Mouse (Mus musculus): ENCODE measurements at regions not wholly inside any gene's neighbourhood (a gene's known extent, or its start where the extent isn't known, plus 50 kb on each side); places are given as distances from the start of the nearest gene placed in this dataset.

DNA sequence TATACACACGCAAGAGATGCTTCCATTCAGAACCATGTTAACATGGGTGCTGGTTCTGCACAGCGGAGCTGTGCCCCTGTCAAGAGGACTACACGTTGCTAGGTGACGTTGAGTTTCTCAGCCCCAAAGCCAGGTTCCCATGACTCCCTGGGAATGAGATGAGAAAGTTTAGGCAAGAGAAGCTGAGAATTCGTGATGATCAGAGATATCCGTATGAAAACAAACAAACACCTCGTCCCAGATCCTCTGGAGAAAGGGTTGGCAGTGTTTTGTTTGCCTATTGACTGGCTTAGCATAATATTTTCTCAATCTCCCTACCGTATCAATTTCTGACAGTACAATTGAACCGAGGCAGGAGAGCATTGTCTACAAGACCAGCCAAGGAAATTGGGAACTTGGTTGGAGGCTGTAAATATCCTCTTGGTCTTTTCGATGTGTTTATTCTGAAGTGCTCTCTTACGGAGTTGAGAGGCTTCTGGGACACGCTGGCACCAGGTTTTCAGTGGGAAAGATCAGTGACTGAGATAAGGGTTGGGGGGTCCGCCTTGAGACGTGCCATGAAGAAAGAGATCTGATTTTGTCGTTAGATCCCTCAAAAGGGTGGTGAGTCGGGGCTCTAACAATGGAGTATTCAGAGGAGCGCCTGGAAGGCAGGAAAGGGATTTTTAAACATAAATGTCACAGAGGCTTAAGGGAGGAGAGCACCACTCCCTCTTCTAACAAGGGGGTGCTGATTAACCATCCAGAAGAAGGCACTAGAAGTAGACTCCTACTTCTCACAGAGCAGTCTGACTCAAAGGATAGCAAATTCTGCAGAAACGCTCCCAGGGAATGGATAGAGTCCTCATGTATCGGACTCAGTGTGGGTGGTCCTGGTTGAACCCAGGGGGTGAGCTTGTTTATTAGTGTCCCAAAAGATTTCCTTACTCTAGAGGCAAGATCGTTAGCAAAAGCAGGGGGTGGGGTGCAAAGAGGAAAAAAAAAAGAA lies 70.5 kb upstream of the Gm45716 start:
- H3K36me3 ChIP-seq (replicated peaks; ENCODE audit: control insufficient read depth, insufficient read depth, low read length) = no peaks in the 10 kb centered on the region
- no peak overlapping the region for H3K4me2 ChIP-seq (ENCODE audit: low read depth, low read length)
- TF ChIP-seq CTCF (IDR thresholded peaks at IDR 0.05; ENCODE audit: low read depth) (no peak), EP300 (IDR thresholded peaks at IDR 0.05; ENCODE audit: low read depth) (no peak)
- no peaks in the 10 kb centered on the region for H3K27me3 ChIP-seq (ENCODE audit: control insufficient read depth, insufficient read depth, low read length)
- H3K4me3 ChIP-seq (ENCODE audit: low read depth, low read length) = no peak overlapping the region
- H3K9ac ChIP-seq (replicated peaks; ENCODE audit: low read depth, low read length) = no peak overlapping the region
- ATAC-seq (ENCODE audit: insufficient read depth, low read depth) (no peak), DNase-seq (ENCODE audit: low spot score) (no peak)
- 40% methylated on average over 20 of the region's 20 CpGs for WGBS
- no peaks in the 10 kb centered on the region for H3K9me3 ChIP-seq (replicated peaks; ENCODE audit: control insufficient read depth, low read length)
- H3K27ac ChIP-seq (ENCODE audit: low read depth) = 0 out of 2 replicates have a peak overlapping the region, but pooled peaks have one; percentile 43
- no peaks in the 10 kb centered on the region for H3K4me1 ChIP-seq (ENCODE audit: control insufficient read depth, insufficient read depth)

DNA sequence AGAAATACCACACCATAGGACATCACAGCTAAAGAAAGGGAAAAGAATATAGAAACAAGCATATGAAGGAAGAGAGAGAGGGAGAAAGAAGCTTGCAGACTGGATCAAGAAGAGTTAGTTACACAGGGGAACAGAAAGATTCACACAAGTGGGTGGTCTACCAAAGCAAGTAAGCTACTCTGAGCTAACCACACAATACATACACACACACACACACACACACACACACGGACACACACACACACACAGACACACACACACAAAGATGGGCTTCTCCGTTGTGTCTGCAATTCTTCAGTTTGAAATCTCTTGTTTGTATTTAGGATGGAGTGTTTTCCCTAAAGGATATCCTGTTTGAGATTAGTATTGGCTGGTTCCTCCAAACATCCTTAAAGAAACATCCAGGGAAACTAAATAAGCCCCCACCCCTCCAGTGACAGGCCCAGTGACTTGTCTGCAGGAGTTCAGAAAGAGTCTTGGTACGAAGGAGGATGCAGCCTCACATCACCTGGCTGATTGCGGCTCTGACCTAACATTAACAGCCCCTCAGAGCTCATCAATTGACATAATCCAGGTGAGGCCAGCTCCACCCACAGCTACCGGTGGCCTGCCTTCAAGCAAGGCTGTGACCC lies 69.7 kb upstream of the Gm45716 start:
- no peak for ATAC-seq (ENCODE audit: insufficient read depth, low read depth)
- H3K36me3 ChIP-seq (replicated peaks; ENCODE audit: control insufficient read depth, insufficient read depth, low read length) = no peaks in the 10 kb centered on the region
- H3K27me3 ChIP-seq (ENCODE audit: control insufficient read depth, insufficient read depth, low read length) = no peaks in the 10 kb centered on the region
- no peak overlapping the region for H3K4me2 ChIP-seq (ENCODE audit: low read depth, low read length)
- no peak overlapping the region for H3K9ac ChIP-seq (replicated peaks; ENCODE audit: low read depth, low read length)
- no peaks in the 10 kb centered on the region for H3K9me3 ChIP-seq (replicated peaks; ENCODE audit: control insufficient read depth, low read length)
- no peak for DNase-seq (ENCODE audit: low spot score)
- WGBS = 63% methylated on average over 5 of the region's 5 CpGs
- no peak for TF ChIP-seq EP300 (IDR thresholded peaks at IDR 0.05; ENCODE audit: low read depth)
- TF ChIP-seq CTCF (IDR thresholded peaks at IDR 0.05; ENCODE audit: low read depth) = no peak
- H3K4me3 ChIP-seq (ENCODE audit: low read depth, low read length) = no peak overlapping the region
- H3K4me1 ChIP-seq (ENCODE audit: control insufficient read depth, insufficient read depth) = no peaks in the 10 kb centered on the region
- H3K27ac ChIP-seq (ENCODE audit: low read depth) = 0 out of 2 replicates have a peak overlapping the region, but pooled peaks have one; percentile 43

DNA sequence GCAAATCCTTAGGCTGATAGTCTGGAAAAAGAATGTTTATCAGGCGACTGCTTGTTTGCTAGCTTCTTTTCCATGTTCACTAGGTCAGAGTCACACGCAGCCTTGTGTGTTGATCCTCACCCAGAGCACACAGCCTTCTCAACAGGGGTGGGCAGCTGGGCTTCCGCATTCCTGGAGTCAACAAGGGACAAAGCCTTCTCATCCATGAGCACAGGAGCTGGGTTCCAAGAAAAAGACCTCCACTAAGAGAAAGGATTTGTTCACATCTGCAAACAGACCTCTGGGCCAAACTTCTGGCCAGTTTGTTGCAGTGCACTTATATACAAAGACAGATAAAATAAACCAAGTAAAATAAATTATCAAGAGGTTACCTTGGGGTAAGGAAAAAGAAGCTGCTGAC lies 65.6 kb upstream of the Gm45716 start:
- no peaks in the 10 kb centered on the region for H3K27me3 ChIP-seq (ENCODE audit: control insufficient read depth, insufficient read depth, low read length)
- no peaks in the 10 kb centered on the region for H3K9me3 ChIP-seq (replicated peaks; ENCODE audit: control insufficient read depth, low read length)
- H3K4me1 ChIP-seq (ENCODE audit: control insufficient read depth, insufficient read depth) = no peaks in the 10 kb centered on the region
- ATAC-seq (ENCODE audit: insufficient read depth, low read depth) = no peak
- H3K4me2 ChIP-seq (ENCODE audit: low read depth, low read length) = no peak overlapping the region
- no peak overlapping the region for H3K9ac ChIP-seq (replicated peaks; ENCODE audit: low read depth, low read length)
- H3K36me3 ChIP-seq (replicated peaks; ENCODE audit: control insufficient read depth, insufficient read depth, low read length) = no peaks in the 10 kb centered on the region
- no peak for DNase-seq (ENCODE audit: low spot score)
- H3K4me3 ChIP-seq (ENCODE audit: low read depth, low read length) = no peak overlapping the region
- WGBS = 57% methylated on average over 3 of the region's 3 CpGs
- no peak for TF ChIP-seq EP300 (IDR thresholded peaks at IDR 0.05; ENCODE audit: low read depth)
- TF ChIP-seq CTCF (IDR thresholded peaks at IDR 0.05; ENCODE audit: low read depth) = no peak
- H3K27ac ChIP-seq (ENCODE audit: low read depth) = no peak overlapping the region

DNA sequence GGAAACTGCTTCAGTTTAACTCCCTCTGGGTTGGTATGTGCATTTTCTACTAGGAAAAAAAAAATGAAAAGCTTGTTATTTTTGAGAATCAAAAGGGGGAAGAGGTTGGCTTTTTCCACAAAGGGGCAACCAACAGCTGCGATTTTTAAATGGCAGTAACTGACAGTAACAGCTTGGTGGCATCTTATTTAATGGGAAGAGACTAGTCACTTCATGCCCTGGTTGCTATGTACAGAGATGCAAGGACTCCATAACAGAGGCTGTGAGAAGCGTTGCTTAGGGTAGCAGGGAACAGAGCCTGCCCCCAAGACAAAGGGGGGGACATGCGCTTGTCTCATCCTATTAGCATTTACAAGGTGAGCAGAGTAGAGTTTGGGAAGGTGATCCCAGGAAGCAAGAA lies 64.8 kb upstream of the Gm45716 start:
- WGBS = 80% methylated on average over 3 of the region's 3 CpGs
- no peak for ATAC-seq (ENCODE audit: insufficient read depth, low read depth)
- no peak for DNase-seq (ENCODE audit: low spot score)
- Histone ChIP-seq H3K27me3 (ENCODE audit: control insufficient read depth, insufficient read depth, low read length) (no peaks in the 10 kb centered on the region), H3K9ac (replicated peaks; ENCODE audit: low read depth, low read length) (no peak overlapping the region), H3K9me3 (replicated peaks; ENCODE audit: control insufficient read depth, low read length) (no peaks in the 10 kb centered on the region), H3K27ac (ENCODE audit: low read depth) (no peak overlapping the region), H3K4me3 (ENCODE audit: low read depth, low read length) (no peak overlapping the region), H3K4me2 (ENCODE audit: low read depth, low read length) (no peak overlapping the region), H3K36me3 (replicated peaks; ENCODE audit: control insufficient read depth, insufficient read depth, low read length) (no peaks in the 10 kb centered on the region), H3K4me1 (ENCODE audit: control insufficient read depth, insufficient read depth) (no peaks in the 10 kb centered on the region)
- no peak for TF ChIP-seq EP300 (IDR thresholded peaks at IDR 0.05; ENCODE audit: low read depth)
- TF ChIP-seq CTCF (IDR thresholded peaks at IDR 0.05; ENCODE audit: low read depth) = no peak

DNA sequence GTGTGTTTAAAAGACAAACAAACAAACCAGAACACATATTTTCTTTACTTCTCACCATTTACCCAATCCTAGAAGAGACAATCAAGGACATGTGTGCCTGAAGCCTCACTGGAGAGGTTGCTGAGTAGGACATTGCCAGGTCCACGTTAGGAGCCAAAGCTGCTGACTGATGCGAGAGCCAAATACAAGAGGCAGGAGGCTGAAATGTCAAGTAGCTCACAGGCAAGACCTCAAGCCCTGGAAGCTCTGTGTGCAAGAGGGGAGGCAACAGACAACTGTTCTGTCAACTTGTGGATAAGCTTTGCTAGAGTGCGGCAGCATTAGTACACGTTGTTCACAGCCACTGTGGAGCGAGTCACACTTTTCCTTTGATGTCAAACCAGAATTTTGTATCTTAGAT lies 63.6 kb upstream of the Gm45716 start:
- no peaks in the 10 kb centered on the region for H3K27me3 ChIP-seq (ENCODE audit: control insufficient read depth, insufficient read depth, low read length)
- H3K36me3 ChIP-seq (replicated peaks; ENCODE audit: control insufficient read depth, insufficient read depth, low read length) = no peaks in the 10 kb centered on the region
- no peak overlapping the region for H3K4me2 ChIP-seq (ENCODE audit: low read depth, low read length)
- DNase-seq (ENCODE audit: low spot score) (peak; percentile 30), ATAC-seq (ENCODE audit: insufficient read depth, low read depth) (0 out of 2 replicates have a peak, but pooled peaks have one; percentile 30)
- H3K27ac ChIP-seq (ENCODE audit: low read depth) = no peak overlapping the region
- 0 out of 2 replicates have a peak, but pooled peaks cover under 1% of the 10 kb centered on the region for H3K4me1 ChIP-seq (ENCODE audit: control insufficient read depth, insufficient read depth)
- no peak overlapping the region for H3K9ac ChIP-seq (replicated peaks; ENCODE audit: low read depth, low read length)
- WGBS = 52% methylated on average over 5 of the region's 5 CpGs
- TF ChIP-seq CTCF (IDR thresholded peaks at IDR 0.05; ENCODE audit: low read depth) (no peak), EP300 (IDR thresholded peaks at IDR 0.05; ENCODE audit: low read depth) (no peak)
- H3K9me3 ChIP-seq (replicated peaks; ENCODE audit: control insufficient read depth, low read length) = no peaks in the 10 kb centered on the region
- no peak overlapping the region for H3K4me3 ChIP-seq (ENCODE audit: low read depth, low read length)

Measured in heart, postnatal 0 days (tissue).